Mouse (Mus musculus) heart, adult 2 months (tissue): ENCODE results near the gene Lpcat3. TPM values are rescaled to one million over a fixed set of nuclear protein-coding genes. Genes with fewer than 3 reads are reported as not detected.

ENCODE experiments used
- DNase-seq, 2 experiments: peaks; one replicate each; pipeline ENCODE4 v3.0.0; 2021
- H3K27ac ChIP-seq: fragments of 200-600 bp; 2 replicates; pipeline ENCODE4 v1.8.1; 2022
- H3K27me3 ChIP-seq: fragments of 200-500 bp; 2 replicates; pipeline ENCODE4 v1.6.1; 2012; ENCODE audit warnings: mild to moderate bottlenecking, low read length, inconsistent platforms, mixed read lengths; ENCODE audit not compliant: control insufficient read depth, insufficient read depth
- H3K36me3 ChIP-seq: fragments of 200-500 bp; 2 replicates; pipeline ENCODE4 v1.6.1; 2012; ENCODE audit warnings: low read length, inconsistent platforms; ENCODE audit not compliant: control insufficient read depth, insufficient read depth
- H3K4me1 ChIP-seq: fragments of 200-500 bp; 2 replicates; pipeline ENCODE4 v1.6.1; 2011; ENCODE audit warnings: low read length; ENCODE audit not compliant: control insufficient read depth, insufficient read depth
- H3K4me3 ChIP-seq: fragments of 200-600 bp; 2 replicates; pipeline ENCODE4 v1.8.1; 2022
- H3K79me2 ChIP-seq: fragments of 200-500 bp; replicated peaks from 2 replicates; pipeline ENCODE4 v1.6.1; 2012; ENCODE audit warnings: mild to moderate bottlenecking, inconsistent platforms, low read length, moderate library complexity, mixed read lengths; ENCODE audit not compliant: control insufficient read depth, insufficient read depth
- H3K9ac ChIP-seq: fragments of 200-500 bp; 2 replicates; pipeline ENCODE4 v1.6.1; 2012; ENCODE audit warnings: low read depth, mild to moderate bottlenecking, control low read depth, inconsistent platforms, low read length, mixed read lengths
- CTCF ChIP-seq: fragments of 200-600 bp; IDR thresholded peaks from 2 replicates; pipeline ENCODE4 v1.8.1; 2022; ENCODE audit warnings: antibody characterized with exemption, mild to moderate bottlenecking, moderate library complexity
- EP300 ChIP-seq: fragments of 200-500 bp; IDR thresholded peaks from 2 replicates; pipeline ENCODE4 v1.6.1; 2011; ENCODE audit warnings: low read depth, low read length, control low read depth; ENCODE audit not compliant: insufficient read depth
- POLR2A ChIP-seq: fragments of 200-500 bp; IDR thresholded peaks from 2 replicates; pipeline ENCODE4 v1.6.1; 2011; ENCODE audit warnings: mild to moderate bottlenecking, low read depth, low read length, control low read depth; ENCODE audit not compliant: insufficient read depth
- WGBS: fragments of 180-500 bp; shearing (Covaris S2); methylation state at CpG from one replicate; pipeline ENCODE4 v1.1.7; 2018; 5-methylcytosine and 5-hydroxymethylcytosine counted together
- intact Hi-C: fragments of 180-260 bp; cut with DNase I; formaldehyde crosslinking; loops from one replicate; pipeline ENCODE4 v1.15.1; 2025
- polyA plus RNA-seq: library from polyadenylated mRNA; depleted of rRNA; stranded (reverse); fragments of >200 nt; gene quantifications from 2 replicates; pipeline ENCODE4 v1.2.3, GENCODE M21; 2012
- total RNA-seq, 2 experiments: library from RNA; stranded (reverse); gene quantifications; 2 replicates each; pipeline ENCODE4 v1.2.3; 2021

Gene Lpcat3
- total and polyA plus RNA-seq, 3 experiments: 34.9 to 73.4 (median 40.5) TPM

DNA sequence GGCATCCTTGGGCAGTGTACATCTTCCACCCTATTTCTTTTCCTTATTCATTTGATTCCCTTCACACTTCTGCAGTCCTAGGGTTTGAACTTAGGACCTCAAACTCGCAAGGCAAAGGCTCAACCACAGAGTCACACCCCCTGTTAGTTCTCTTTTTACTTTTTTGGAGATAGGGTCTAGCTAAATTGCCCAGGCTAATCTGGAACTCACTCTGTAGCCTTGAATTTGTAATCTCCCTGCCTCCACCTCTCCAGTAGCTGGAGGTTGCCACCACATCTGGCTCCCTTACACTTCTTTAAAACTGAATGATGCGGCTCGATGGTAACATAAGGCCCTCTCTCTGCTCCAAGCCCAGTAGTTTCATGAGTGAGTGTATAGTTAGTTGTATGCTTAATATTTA lies 71.6 kb downstream of the Lpcat3 start:
- TF ChIP-seq POLR2A: no peak
- TF ChIP-seq EP300: no peak
- no peak for TF ChIP-seq CTCF
- Histone ChIP-seq H3K27me3 (no peaks in the 10 kb centered on the region), H3K79me2 (no peaks in the 10 kb centered on the region), H3K9ac (no peak overlapping the region), H3K27ac (no peak overlapping the region), H3K4me1 (no peaks in the 10 kb centered on the region), H3K4me3 (no peak overlapping the region), H3K36me3 (no peaks in the 10 kb centered on the region)
- no peak for DNase-seq
- WGBS: 87% methylated on average over 3 of the region's 3 CpGs
- intact Hi-C loops: no loop called here

DNA sequence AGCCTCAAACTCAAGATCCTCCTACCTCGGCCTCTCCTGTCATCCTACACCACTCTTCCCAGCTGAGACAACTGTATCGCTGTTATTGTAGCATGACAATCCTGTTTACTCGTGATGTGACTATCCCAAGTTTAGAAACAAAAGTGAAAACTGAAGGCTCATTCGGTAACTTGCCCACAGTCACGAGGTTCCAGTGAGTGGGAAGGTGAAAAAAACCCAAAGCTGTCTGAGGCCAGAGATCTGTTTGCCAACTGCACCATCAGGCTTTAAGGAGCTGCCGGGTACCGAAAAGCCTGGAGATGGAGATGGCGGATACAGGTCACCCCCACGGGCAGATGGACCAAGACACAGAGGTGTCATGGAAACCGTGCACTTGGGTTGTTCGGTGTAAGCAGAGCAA lies 74.2 kb downstream of the Lpcat3 start:
- intact Hi-C loops: no loop called here
- no peak overlapping the region for H3K9ac ChIP-seq
- no peak for DNase-seq
- no peak for TF ChIP-seq CTCF
- TF ChIP-seq EP300: no peak
- no peak for TF ChIP-seq POLR2A
- H3K79me2 ChIP-seq: no peaks in the 10 kb centered on the region
- peaks cover 2% of the 10 kb centered on the region; the same call in 1 of the 2 replicates for H3K36me3 ChIP-seq
- peaks cover 5% of the 10 kb centered on the region for H3K4me1 ChIP-seq
- H3K27me3 ChIP-seq: no peaks in the 10 kb centered on the region
- no peak overlapping the region for H3K4me3 ChIP-seq
- no peak overlapping the region for H3K27ac ChIP-seq
- 83% methylated on average over 11 of the region's 11 CpGs for WGBS

DNA sequence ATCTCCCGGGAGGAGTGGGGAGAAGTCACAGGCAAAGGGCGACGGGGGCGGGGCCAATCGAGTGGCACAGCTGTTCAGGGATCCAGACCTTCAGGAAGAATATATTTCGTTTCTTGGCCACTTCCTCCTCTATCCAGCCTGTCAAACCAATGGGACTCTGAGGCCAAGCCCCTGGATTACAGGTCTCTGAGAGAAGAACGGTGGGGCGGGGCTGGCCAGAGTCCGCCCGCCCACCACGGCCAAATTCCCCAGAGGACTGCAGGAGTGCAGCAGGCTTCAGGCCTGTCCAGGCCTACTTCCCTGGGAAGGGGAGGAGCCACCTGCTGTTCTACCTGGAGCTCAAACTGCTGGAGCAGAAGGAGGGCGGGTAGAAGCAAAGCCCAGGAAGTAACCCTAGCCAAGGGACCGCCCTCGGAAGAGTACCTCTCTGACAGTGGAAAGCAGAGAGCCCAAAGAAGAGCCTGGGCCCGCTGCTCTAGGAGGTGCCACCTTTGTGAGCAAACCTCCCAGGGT lies 75.7 kb downstream of the Lpcat3 start, which contains the start of gene Ptpn6:
Ptpn6 (minus strand) TSS at position 204 of the 513 bp plus-strand sequence.
- H3K27ac ChIP-seq: no peak within 1 kb of the TSS; the same call in 1 of the 2 replicates
- intact Hi-C loops: no loop called here
- no peaks in the 10 kb centered on the region for H3K79me2 ChIP-seq
- DNase-seq: peak in 1 of 2 experiments; percentile 50
- H3K36me3 ChIP-seq: peaks cover 2% of the 10 kb centered on the region; the same call in 1 of the 2 replicates
- WGBS: 39% methylated on average over 15 of the region's 15 CpGs
- no peak for TF ChIP-seq EP300
- TF ChIP-seq CTCF: no peak
- TF ChIP-seq POLR2A: no peak
- no peaks in the 10 kb centered on the region for H3K27me3 ChIP-seq
- H3K4me3 ChIP-seq: no peak within 1 kb of the TSS
- no peak within 1 kb of the TSS for H3K9ac ChIP-seq
- peaks cover 5% of the 10 kb centered on the region for H3K4me1 ChIP-seq

DNA sequence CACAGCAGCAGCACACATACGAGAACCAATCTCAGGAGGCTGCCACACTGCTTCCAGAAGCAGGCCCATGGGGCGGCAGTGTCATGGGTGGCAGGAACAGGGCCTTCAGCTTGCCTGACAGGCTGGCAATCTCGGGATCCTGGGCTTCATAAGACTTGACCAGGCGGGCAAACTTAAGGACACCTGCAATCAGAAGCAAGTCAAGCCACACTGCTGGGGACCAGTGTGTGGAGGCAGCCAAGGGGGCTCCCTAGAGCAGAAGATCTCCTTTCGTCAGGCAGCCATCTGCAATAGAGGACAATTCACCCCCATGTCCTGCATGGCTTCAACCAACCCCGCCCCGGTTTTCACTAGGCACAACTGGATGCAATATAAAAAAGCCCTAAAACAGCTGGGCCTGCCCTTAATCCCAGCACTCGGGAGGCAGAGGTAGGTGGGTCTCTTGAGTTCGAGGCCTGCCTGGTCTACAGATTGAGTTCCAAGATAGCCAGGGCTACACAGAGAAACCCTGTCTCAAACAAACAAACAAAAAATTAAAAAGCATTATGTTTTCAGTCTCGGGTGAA lies 76.5 kb downstream of the Lpcat3 start:
- Histone ChIP-seq H3K4me1 (peaks cover 5% of the 10 kb centered on the region), H3K79me2 (no peaks in the 10 kb centered on the region), H3K4me3 (no peak overlapping the region), H3K9ac (no peak overlapping the region), H3K27ac (no peak overlapping the region; the same call in 1 of the 2 replicates), H3K36me3 (peaks cover 2% of the 10 kb centered on the region; the same call in 1 of the 2 replicates), H3K27me3 (no peaks in the 10 kb centered on the region)
- TF ChIP-seq CTCF (no peak), EP300 (no peak), POLR2A (no peak)
- 83% methylated on average over 10 of the region's 10 CpGs for WGBS
- DNase-seq: no peak
- intact Hi-C loops: no loop called here

DNA sequence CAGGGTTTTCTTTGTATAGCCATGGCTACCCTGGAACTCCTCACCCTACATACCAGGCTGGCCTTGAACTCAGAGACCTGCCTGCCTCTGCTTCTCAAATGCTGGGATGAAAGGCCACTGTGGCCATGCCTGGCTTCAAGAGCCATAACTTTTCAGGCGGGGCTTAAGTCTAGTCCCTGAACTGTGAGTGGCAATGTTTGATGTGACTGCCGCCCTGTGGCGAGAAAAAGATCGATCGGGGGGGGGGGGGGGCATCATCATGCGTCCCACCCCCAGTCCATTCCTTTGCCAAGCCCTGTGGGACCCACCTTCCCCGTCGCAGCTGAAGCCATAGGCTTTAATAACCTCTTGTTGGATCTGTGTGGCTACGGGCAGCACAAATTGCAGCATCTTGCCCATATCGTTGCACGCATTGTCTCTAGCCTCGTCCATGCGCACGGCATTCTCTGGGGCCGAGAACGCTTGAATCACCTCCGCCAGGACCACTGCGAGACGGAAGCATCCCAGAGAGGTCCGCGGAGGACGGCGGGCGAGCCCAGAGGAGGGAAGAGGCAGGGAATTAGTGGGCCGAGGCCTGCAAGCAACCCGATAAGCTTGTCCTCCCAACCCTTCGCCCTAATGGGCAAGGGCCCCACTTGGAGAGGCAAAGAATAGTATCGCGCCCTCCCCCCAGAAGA lies 77.5 kb downstream of the Lpcat3 start:
- TF ChIP-seq CTCF: peak; percentile 72
- no peak for TF ChIP-seq POLR2A
- Histone ChIP-seq H3K4me3 (peak overlapping the region; percentile 66), H3K27me3 (no peaks in the 10 kb centered on the region), H3K9ac (peak overlapping the region; percentile 84), H3K36me3 (peaks cover 2% of the 10 kb centered on the region; the same call in 1 of the 2 replicates), H3K4me1 (peaks cover 5% of the 10 kb centered on the region), H3K79me2 (no peaks in the 10 kb centered on the region), H3K27ac (peak overlapping the region; percentile 100)
- 0% methylated on average over 29 of the region's 29 CpGs for WGBS
- no peak for DNase-seq
- intact Hi-C loops: loop anchor here (1.0 to 5.0 kb wide), 6 partner anchors 19 to 170 kb away; partner anchors contain the start of genes C1rb, Emg1, Lpcat3 and Phb2
